Mouse (Mus musculus): ENCODE data around the gene Flot1.

Flot1 gene

DNA sequence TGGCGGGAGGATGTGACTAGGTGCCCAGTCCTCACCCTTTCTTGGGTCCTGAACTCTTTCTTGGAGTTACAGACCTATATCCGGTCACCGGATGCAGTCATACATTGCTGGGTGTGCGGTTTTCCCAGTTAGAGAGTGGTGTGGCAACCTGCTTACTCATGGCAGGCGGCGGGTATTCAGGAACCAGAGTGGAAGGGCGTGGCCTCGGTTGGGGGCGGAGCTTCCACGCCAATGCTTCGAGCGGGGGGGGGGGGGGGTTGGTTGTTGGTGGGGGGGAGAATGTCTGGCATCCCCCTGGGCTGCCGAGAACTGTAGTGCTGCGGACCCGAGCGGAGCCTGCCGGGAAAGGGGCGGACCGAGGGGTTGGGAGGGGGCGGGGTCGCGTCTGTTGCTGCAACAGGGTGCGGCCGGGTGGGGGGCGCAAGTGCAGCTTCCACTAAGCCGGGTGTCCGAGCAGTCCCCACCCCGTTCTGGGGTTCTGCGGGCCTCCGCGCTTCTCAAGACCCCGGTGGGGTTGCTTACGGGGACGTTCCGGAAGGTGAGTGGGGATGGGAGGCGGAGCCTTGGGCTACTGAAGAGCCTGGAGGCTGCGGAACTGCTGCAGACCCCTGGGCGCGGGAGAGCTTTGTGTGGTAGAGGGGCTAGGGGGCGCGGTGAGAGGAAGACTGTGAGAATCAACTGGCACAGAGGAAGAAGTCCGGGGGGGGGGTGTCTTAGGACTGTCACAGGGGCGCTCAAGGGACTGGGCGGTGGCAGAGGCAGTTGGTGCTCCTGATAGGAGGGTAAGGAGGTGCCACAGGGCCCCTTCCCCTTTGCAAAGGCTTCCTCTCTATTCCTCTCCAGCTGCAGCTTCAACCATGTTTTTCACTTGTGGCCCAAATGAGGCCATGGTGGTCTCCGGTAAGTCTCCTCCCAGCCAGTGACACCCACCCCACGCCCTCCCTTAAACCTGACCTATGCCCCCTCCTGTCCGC is at the start of gene Flot1:
Gene Flot1, plus strand, starts transcription at position 267 of the 974 bp plus-strand sequence.
- no peak for TF ChIP-seq GATA4 (IDR thresholded peaks at IDR 0.05; ENCODE audit: insufficient replicate concordance, low read length)

DNA sequence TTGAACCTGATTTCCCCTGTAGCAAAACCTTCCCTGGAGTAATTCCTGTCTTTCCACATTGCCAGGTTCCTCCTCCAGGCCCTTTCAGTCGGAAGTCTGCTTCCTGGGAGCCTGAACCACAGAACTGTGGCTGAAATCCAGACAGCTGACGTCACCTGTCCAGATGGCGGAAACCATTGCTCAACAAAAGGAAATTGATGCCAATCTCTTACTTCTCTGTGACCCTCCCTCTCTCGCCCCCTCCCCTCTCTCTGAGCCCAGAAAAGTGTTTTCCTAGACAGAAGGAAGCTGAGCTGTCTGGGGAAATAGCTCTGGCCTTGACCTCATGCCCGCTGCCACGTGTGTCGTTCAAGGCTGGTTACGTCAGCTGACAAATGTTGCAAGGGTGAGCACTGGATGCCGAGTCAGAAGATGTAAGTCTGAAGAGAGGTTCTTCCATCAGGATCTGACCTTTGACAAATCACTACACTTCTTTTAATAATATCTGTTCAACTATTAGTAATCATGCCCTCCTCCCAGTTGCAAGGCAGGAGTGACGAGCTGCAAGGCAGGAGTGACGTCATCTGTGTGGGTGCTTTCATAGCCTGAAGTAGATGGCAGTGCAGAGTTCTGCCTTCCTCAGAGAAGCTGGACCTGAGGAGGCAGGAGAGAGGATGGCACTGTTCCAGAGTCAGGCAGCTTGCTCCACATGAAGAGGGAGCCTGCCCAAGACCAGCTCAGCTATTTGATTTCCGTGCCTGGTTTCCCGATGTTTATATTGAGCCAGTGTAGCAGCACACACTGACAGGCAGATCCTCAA is 46.0 kb upstream of the Flot1 start:
- no peak for TF ChIP-seq GATA4 (IDR thresholded peaks at IDR 0.05; ENCODE audit: insufficient replicate concordance, low read length)

DNA sequence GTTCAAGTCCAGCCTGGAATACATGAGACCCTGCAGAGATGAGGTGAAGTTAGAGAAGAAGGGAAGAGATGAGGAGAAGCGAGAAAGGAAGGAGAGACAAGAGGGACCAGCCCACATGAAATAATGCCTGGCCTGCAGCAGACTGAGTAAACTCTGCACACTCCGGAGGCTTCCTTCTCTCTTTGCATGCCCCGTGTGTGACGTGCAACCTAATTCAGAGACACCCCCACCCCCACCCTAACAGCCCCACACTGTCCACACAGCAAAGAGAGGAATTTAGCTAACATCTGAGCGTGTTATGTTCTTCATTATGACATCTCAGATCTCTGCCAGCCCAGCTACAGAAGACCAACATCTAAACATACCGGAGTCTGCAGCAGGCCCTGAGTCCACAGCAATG is 44.1 kb upstream of the Flot1 start:
- no peak for TF ChIP-seq GATA4 (IDR thresholded peaks at IDR 0.05; ENCODE audit: insufficient replicate concordance, low read length)

DNA sequence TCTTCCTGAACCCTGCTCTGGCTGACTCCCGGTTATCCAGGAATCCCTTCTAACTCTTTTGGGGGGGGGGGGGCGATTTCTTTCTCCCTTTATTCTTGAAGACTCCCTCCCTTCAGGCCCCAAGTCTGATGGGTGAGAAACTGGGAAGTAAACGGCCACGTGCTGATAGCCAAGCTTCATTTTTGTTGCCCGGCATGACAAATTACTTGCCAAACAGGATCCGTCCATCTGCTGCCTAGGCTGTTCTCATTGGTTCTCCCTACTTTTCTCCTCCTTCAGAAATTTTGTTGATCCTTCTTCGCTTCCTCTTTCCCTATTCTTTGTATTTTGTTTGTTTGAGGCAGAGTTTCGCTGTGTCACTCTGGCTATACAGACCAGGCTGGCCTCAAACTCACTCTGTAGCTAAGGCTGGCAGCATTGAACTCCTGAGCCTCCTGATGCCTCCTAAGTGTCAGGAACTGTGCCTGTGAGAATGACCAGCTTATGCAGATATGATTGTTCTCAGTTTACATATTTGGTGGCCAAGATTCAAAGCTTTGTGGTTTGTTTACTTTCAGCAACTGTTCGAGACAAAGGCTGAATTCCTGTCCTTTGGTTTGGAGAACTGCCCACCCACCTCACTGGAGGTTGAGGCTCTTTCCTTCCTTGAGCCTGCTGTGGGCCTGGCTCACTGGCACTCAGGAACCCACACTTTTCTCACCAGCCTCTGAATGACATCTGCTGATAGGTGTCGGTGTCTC is 43.4 kb upstream of the Flot1 start:
- no peak for TF ChIP-seq GATA4 (IDR thresholded peaks at IDR 0.05; ENCODE audit: insufficient replicate concordance, low read length)

DNA sequence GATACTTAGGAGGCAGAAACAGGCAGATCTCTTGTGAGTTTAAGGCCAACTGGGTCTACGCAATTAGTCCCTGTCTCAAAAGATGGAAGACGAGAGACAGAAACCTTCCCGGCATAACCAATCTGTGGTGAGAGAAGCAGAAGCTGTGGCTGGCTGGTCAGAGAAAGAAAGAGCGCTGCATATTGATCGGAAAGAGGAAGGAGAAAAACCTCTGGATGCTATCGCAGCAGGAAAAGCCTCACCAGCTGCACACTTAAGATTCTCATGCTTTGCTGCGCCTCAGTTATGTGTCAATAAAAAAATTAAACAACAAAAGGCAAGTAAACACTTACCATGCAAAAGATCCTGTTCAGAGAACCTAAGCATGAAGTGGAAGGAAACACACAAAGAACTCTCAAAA is 42.7 kb upstream of the Flot1 start:
- no peak for TF ChIP-seq GATA4 (IDR thresholded peaks at IDR 0.05; ENCODE audit: insufficient replicate concordance, low read length)

DNA sequence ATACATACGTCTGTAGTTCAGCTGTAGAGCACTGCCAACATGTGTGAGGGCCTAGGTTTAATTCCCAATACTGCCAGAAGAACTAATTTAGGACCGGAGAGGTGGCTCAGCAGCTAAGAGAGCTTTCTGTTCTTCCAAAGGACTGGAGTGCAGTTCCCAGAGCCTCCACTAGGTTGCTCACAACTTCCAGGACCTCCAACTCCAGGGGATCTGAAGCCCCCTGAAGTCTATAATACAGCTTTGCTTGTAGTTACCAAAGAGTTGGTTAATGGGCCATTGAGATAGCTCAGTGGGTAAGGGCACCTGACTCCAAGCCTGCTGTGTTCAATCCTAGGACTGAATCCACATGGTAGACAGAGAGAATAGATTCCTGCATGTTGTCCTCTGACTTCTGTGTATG is 40.6 kb upstream of the Flot1 start:
- no peak for TF ChIP-seq GATA4 (IDR thresholded peaks at IDR 0.05; ENCODE audit: insufficient replicate concordance, low read length)

DNA sequence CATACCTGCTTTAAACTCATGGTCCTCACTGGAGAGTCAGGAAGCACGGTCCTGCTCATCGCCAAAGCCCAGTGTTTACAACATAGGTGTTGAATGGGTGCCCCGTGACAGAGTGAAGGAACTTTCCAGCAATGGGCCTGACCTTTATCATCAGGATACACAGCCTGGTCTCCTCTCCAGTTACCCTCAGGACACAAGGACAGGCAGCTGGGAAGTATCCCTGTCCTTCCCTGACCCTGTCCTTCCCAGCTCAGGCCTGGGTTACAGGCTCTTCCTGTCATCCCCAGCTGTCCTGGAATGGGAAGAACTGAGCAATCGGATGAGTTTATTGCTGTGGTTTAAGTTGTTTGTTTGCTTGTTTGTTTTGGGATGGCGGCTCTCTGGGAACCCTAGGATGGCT is 40.1 kb upstream of the Flot1 start:
- no peak for TF ChIP-seq GATA4 (IDR thresholded peaks at IDR 0.05; ENCODE audit: insufficient replicate concordance, low read length)

DNA sequence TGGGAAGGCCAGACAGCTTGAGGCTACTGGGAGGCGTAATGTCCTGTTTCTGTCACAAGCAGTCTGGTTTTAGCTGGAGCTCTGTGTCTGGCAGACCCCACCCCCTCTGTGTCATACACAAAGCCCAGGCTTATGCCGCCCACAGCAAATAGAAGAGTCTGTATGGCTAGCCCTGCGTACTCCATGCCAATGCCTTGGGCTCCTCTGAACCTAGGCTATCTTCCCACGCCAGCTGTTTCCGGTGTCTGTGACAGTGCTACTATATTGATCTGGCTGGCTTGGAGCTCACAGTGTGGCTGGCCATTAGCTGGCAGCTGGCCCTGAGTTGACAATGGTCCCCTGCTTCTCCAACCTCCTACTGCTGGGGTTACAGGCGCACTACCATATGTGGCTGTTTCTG is 39.1 kb upstream of the Flot1 start:
- no peak for TF ChIP-seq GATA4 (IDR thresholded peaks at IDR 0.05; ENCODE audit: insufficient replicate concordance, low read length)

DNA sequence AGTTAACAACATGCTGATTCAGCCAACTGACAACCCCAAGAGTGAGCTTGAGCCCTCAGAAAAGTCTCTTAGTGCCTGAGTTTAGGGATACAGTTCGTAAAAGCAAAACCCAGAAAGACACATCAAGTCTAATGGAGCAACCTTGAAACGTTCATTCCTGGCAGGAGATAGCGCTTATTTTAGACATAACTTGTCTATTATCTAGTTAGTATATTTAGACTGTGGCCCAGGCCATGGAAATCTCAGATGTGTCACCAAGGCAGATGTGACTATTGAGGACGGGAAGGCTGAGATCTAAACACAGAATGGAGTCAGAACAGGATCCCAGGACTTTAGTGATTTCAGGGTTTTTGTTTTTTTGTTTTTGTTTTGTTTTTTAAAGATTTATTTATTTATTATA is 37.9 kb upstream of the Flot1 start:
- TF ChIP-seq GATA4 (IDR thresholded peaks at IDR 0.05; ENCODE audit: insufficient replicate concordance, low read length), result no peak

DNA sequence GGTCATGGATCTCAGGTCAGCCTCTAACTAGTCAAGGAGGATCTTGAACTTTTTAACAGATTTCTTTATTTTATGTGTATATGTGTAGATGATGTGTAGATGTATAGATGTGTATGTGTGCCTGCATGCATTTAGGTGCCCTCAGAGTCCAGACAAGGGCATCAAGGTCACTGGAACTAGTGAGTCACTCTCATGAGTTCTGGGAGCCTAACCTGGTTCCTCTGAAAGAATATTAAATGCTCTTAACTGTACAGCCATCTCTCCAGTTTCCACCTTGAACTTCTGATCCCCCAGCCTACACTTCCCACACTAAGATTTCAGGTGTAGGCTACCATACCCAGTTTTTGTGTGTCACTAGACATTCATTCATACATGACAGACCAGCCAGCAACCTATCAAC is 35.5 kb upstream of the Flot1 start:
- TF ChIP-seq GATA4 (IDR thresholded peaks at IDR 0.05; ENCODE audit: insufficient replicate concordance, low read length), result no peak

DNA sequence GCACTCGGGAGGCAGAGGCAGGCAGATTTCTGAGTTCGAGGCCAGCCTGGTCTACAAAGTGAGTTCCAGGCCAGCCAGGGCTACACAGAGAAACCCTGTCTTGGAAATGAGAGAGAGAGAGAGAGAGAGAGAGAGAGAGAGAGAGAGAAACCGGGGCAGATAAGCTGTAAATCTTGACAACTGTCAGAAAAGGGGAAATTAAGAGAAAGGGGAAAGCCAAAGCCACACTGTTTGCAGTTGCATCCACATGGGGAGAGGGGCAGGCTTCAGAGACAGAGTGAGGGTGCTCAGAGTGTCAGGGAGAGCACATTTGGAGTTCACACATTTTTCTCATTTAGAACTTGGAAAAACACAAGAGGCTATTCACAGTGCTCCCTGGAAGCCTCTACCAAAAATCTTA is 35.0 kb upstream of the Flot1 start:
- TF ChIP-seq GATA4 (IDR thresholded peaks at IDR 0.05; ENCODE audit: insufficient replicate concordance, low read length), result no peak

DNA sequence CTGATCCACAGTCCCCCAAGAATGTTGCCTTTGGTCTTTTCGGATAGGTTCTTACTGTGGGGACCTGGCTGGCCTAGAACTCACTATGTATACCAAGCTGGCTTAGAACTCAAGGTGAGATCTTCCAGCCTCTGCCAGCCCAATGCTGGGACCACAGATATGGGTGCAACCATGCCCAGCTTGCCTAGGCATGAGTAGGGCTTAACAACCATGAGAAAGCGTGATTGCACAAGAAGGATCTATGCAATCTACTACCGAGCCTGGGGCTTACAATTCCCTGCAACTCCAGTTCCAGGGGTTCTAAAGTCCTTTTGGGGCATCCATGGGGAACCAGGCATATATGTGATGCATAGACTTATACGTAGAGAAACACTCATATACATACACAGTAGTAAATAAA is 32.1 kb upstream of the Flot1 start:
- no peak for TF ChIP-seq GATA4 (IDR thresholded peaks at IDR 0.05; ENCODE audit: insufficient replicate concordance, low read length)

DNA sequence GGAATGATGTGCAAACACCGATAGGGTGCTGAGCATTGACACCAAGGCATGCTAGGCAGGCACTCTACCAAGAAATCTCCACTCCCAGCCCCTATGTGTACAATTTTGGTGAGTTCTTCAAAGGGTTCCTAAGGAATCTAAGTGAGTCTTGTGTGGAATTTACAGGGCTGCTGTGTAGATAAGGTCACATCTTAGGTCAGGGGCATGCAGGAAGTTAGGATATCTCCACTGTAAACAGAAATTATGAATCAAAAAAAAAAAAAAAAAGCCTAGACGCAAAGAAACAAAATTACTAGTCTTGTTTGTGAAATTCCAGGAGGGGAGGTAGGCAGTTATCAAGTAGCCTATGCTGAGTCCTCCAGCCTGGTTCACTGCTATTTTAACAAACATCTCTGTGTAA is 30.2 kb upstream of the Flot1 start:
- no peak for TF ChIP-seq GATA4 (IDR thresholded peaks at IDR 0.05; ENCODE audit: insufficient replicate concordance, low read length)

DNA sequence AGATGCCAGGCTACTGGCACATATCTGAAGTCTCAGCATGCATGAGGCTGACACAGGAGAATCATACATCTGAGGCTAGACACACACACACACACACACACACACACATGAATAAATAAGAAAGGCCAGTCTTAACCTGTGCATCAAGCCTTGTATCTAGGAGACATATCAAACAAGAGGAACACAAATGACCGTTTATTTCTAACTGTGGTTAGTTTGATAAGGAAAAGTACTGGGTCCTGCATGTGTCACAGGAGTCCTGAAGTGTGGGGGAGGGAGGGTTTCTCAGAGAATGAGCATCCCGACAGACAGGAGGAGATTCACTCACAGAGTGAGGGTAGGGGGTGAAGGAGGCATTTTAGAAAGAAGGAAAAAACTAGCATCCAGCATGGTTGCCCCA is 27.9 kb upstream of the Flot1 start:
- TF ChIP-seq GATA4 (IDR thresholded peaks at IDR 0.05; ENCODE audit: insufficient replicate concordance, low read length), result no peak

DNA sequence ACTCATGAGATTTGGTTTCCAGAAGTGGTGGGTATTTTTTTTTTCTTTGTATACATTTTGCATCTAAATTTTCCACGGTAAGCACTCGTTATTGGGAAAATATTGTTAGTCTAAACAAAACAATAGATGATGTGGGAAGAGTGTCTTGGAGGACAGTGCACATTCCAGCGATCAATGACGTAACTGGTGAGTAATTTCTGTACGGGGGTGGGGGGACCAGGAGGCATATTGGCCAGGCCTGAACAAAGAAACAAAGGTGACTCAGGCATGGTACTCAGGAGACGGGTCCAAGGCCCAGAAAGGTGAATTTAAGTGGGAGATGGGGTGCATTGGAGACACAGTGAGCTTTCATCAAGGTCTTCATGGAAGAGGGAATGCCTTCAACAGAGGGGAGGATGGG is 27.4 kb upstream of the Flot1 start:
- TF ChIP-seq GATA4 (IDR thresholded peaks at IDR 0.05; ENCODE audit: insufficient replicate concordance, low read length), result no peak

Measured in liver, adult (tissue).